10 mouse cellular contexts compared by ENCODE assay signal in the genomic region with DNA sequence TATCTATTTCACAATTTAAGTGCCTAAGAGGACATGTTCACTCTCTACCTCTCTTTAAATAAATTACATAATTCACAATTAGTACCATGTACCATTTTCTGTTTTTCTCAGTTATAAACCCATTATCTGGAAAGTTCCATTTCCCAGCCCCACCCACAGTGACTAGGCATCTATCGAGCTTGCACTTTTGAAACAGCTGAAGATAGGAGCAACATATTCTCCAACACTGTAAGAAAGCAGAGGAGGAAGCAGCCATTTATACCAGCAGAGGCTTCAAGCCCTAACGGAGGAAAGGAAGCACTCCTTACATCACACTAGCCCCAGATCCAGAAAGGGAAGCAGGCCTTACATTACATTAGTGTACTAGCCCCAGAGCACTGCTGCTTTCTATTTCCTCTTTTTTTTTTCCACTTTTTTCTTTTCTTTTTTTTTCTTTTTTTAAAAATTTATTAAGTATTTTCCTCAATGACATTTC.
DNase-seq lines count a peak whose midpoint lies in the region; TF ChIP-seq lines count a peak whose summit lies in the region.
"Had no signal": no experiment of that assay in that cellular context is flagged by ENCODE, and none has a peak within 500 bp of the region (broad histone marks: within the 10 kb centered on the region; RNA-seq: fewer than 3 reads in every experiment).

No protein-coding gene starts in this region.

- no peak overlapping the region for H3K4me3 ChIP-seq in layer of hippocampus, adult 2 months
- H3K4me3 ChIP-seq in liver, adult 2 months (ENCODE audit: insufficient read depth, low read depth, low read length): no peak overlapping the region
- H3K4me3 ChIP-seq: embryonic facial prominence, embryonic 15.5 days had no signal

- no peak for TF ChIP-seq POLR2A in liver, adult 2 months (IDR thresholded peaks at IDR 0.05; ENCODE audit: extremely low read depth, insufficient read depth, low read length)

- H3K27me3 ChIP-seq in liver, adult 2 months (ENCODE audit: control insufficient read depth, insufficient read depth, low read length): no peaks in the 10 kb centered on the region
- H3K27me3 ChIP-seq: embryonic facial prominence, embryonic 15.5 days; Patski had no signal

- H3K79me2 ChIP-seq in liver, adult 2 months (ENCODE audit: control insufficient read depth, insufficient read depth, low read length): peaks cover 7% of the 10 kb centered on the region; the same call in 1 of the 2 replicates

- H3K36me3 ChIP-seq in liver, adult 2 months (ENCODE audit: control insufficient read depth, insufficient read depth, low read length): 0 out of 2 replicates have a peak, but pooled peaks cover 4% of the 10 kb centered on the region
- H3K36me3 ChIP-seq: embryonic facial prominence, embryonic 15.5 days had no signal

- no peak for DNase-seq in layer of hippocampus, adult 2 months (ENCODE audit: low spot score in 2 of 2)
- no peak for DNase-seq in layer of hippocampus, adult 8-10 months (ENCODE audit: low spot score in 2 of 2)
- peak; percentile 70 for DNase-seq in c-Kit-positive CD71-negative TER-119-negative erythroid progenitor cells, embryonic 14.5 days (ENCODE audit: low read depth)
- peak; percentile 86 for DNase-seq in liver, adult 2 months (ENCODE audit: extremely low read depth, low read depth, low spot score)
- peak; percentile 54 to 77 for DNase-seq in spleen, postnatal 10 days (ENCODE audit: low spot score in 2 of 2)
- no peak for DNase-seq in right cerebral cortex, postnatal 14 days
- no peak for DNase-seq in kidney, adult 18-20 months
- DNase-seq in cerebellum, adult 9-10 months: no peak

- no peak for TF ChIP-seq CTCF in layer of hippocampus, adult 2 months (conservative IDR thresholded peaks at IDR 0.05)
- no peak for TF ChIP-seq CTCF in liver, adult 2 months (IDR thresholded peaks at IDR 0.05; ENCODE audit: low read depth, low read length)

- peak overlapping the region; percentile 36 for H3K27ac ChIP-seq in layer of hippocampus, adult 2 months
- peak overlapping the region; percentile 78 for H3K27ac ChIP-seq in liver, adult 2 months (replicated peaks; ENCODE audit: insufficient read depth, low read depth, low read length)
- H3K27ac ChIP-seq: embryonic facial prominence, embryonic 15.5 days had no signal

- peak overlapping the region; percentile 29 for H3K9ac ChIP-seq in liver, adult 2 months (ENCODE audit: low read depth, low read length)
- H3K9ac ChIP-seq: embryonic facial prominence, embryonic 15.5 days had no signal

- WGBS in liver, adult 2 months: 2% methylated on average over 2 of the region's 2 CpGs

- H3K4me1 ChIP-seq in liver, adult 2 months (ENCODE audit: control insufficient read depth, insufficient read depth, low read length): peaks cover 1% of the 10 kb centered on the region; the same call in 1 of the 2 replicates
- H3K4me1 ChIP-seq: embryonic facial prominence, embryonic 15.5 days had no signal

Comparison
In these comparisons a context has a peak if more than half of its experiments do, and no peak if none do; other contexts are left out.
1. DNase-seq: peak in c-Kit-positive CD71-negative TER-119-negative erythroid progenitor cells, embryonic 14.5 days (single experiment), liver, adult 2 months (single experiment) and spleen, postnatal 10 days (2 of 2); none in layer of hippocampus, adult 2 months (0 of 2), layer of hippocampus, adult 8-10 months (0 of 2), right cerebral cortex, postnatal 14 days (single experiment), kidney, adult 18-20 months (single experiment) and cerebellum, adult 9-10 months (single experiment).